Mouse (Mus musculus): ENCODE measurements at regions not wholly inside any gene's neighbourhood (a gene's known extent, or its start where the extent isn't known, plus 50 kb on each side); places are given as distances from the start of the nearest gene placed in this dataset.

- no peak for DNase-seq (ENCODE audit: extremely low spot score, low spot score)
Measured at GRCm38 (mm10) chr16:50717306-50718017, 126.5 kb upstream of the Ccdc54 start.

- DNase-seq (ENCODE audit: extremely low spot score, low spot score), result no peak
Measured at GRCm38 (mm10) chr16:50709727-50710126, 118.8 kb upstream of the Ccdc54 start.

GRCm38 (mm10) chr16:50707906-50708305, 117.0 kb upstream of the Ccdc54 start:
- DNase-seq (ENCODE audit: extremely low spot score, low spot score), result no peak

- DNase-seq (ENCODE audit: extremely low spot score, low spot score), result no peak
Measured at GRCm38 (mm10) chr16:50705921-50706320, 115.0 kb upstream of the Ccdc54 start.

GRCm38 (mm10) chr16:50700811-50701517, 110.0 kb upstream of the Ccdc54 start:
- no peak for DNase-seq (ENCODE audit: extremely low spot score, low spot score)

GRCm38 (mm10) chr16:50700123-50700522, 109.2 kb upstream of the Ccdc54 start:
- no peak for DNase-seq (ENCODE audit: extremely low spot score, low spot score)

- no peak for DNase-seq (ENCODE audit: extremely low spot score, low spot score)
Measured at GRCm38 (mm10) chr16:50697722-50698121, 106.8 kb upstream of the Ccdc54 start.

- DNase-seq (ENCODE audit: extremely low spot score, low spot score), result no peak
Measured at GRCm38 (mm10) chr16:50696052-50696451, 105.1 kb upstream of the Ccdc54 start.

- no peak for DNase-seq (ENCODE audit: extremely low spot score, low spot score)
Measured at GRCm38 (mm10) chr16:50694045-50694444, 103.1 kb upstream of the Ccdc54 start.

GRCm38 (mm10) chr16:50690818-50691217, 99.9 kb upstream of the Ccdc54 start:
- no peak for DNase-seq (ENCODE audit: extremely low spot score, low spot score)

GRCm38 (mm10) chr16:50689525-50689924, 98.6 kb upstream of the Ccdc54 start:
- no peak for DNase-seq (ENCODE audit: extremely low spot score, low spot score)

- DNase-seq (ENCODE audit: extremely low spot score, low spot score), result no peak
Measured at GRCm38 (mm10) chr16:50688818-50689506, 98.0 kb upstream of the Ccdc54 start.

GRCm38 (mm10) chr16:50679698-50680097, 88.7 kb upstream of the Ccdc54 start:
- DNase-seq (ENCODE audit: extremely low spot score, low spot score), result no peak

GRCm38 (mm10) chr16:50673339-50673738, 82.4 kb upstream of the Ccdc54 start:
- DNase-seq (ENCODE audit: extremely low spot score, low spot score), result no peak

GRCm38 (mm10) chr16:50672713-50673112, 81.8 kb upstream of the Ccdc54 start:
- DNase-seq (ENCODE audit: extremely low spot score, low spot score), result no peak

GRCm38 (mm10) chr16:50671170-50671569, 80.2 kb upstream of the Ccdc54 start:
- no peak for DNase-seq (ENCODE audit: extremely low spot score, low spot score)

- no peak for DNase-seq (ENCODE audit: extremely low spot score, low spot score)
Measured at GRCm38 (mm10) chr16:50664240-50664639, 73.3 kb upstream of the Ccdc54 start.

Measured in neural tube, embryonic 10.5 days (tissue).